Mouse (Mus musculus): Measurements from ENCODE around the gene Cd8b1.

Gene Cd8b1

DNA sequence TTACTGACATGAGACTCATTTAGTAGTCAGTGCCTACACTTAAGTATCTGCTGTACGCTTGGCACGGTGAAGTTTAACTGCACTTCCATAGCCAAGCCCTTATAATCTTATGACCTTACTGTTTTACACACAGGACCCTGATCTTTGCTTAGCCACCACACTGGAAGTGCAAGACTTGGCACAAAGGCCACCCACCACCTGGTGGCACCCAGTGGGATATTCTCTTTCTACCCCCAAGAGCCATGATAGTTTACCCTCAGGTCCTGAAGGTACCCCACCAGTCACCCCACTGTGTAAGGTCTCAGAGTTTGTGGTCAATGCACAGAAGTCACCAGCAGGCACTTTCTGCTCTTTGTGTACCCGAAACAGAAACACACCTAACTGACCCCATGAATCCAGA, 28.6 kb downstream of the Cd8b1 start:
- DNase-seq: peak; percentile 80

DNA sequence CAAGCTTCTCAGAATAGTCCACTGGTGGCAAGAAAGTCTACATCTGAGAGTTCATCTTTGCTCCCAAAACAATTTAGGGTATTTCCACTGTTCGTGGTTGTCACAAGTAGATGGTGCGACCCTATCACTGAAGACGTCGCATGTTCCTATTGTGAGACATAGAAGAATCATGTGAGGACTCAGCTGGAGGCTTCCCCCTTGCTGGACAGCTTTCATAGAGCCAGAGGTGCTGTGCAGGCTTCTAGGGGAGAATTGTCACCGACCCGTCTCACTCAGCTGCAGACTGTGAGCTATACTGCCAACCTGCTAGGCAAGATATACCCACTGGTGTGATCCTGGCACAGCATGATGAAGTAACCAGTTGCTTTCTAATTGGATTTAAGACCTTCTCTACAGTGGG, 29.6 kb downstream of the Cd8b1 start:
- DNase-seq: peak; percentile 64

GRCm38 (mm10) chr6:71352866-71353427, 30.4 kb downstream of the Cd8b1 start:
- DNase-seq: peak; percentile 61

DNA sequence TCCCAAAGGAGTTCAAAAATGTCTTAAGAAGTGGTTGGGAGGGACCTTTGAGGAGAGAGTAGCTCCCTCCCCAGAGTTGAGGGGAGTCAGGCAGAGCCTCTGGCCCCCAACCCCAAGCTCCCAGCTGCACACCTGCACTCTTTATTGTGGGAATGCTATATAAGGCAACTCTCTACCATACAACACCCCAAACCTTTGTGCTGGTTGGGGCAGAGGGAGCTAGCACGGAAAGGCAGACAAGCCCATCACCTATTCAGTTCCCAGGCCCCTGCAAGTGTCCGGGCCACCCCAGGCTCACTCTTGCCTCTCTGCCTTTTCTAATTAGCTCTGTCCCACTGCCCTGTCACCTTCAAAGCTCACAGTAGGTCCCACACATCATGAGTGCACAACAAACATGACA, 31.1 kb downstream of the Cd8b1 start:
- peak; percentile 88 for DNase-seq

GRCm38 (mm10) chr6:71357493-71357892, 34.9 kb downstream of the Cd8b1 start:
- peak; percentile 76 for DNase-seq

DNA sequence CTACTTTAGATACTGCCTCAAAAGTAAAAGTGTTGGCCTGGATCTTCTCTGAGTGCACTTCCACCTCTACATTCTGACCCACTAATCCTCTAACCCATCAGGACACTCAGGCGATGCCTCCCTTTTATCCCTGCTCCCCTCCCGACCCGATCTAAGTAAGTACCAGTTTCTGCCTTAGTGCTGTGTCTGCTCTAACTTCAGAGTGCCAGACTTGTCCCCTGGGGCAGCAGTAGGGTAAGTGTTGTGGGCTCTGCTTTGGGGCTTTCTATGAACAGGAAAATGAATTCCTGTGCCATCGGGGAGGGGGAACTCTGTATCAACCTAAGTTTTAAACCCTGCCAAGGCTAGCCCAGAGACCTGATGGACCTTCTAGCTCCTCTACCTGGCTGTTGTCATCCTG, 37.6 kb downstream of the Cd8b1 start:
- DNase-seq: peak; percentile 63

- peak; percentile 77 for DNase-seq
Observed at GRCm38 (mm10) chr6:71360751-71361150, 38.2 kb downstream of the Cd8b1 start.

DNA sequence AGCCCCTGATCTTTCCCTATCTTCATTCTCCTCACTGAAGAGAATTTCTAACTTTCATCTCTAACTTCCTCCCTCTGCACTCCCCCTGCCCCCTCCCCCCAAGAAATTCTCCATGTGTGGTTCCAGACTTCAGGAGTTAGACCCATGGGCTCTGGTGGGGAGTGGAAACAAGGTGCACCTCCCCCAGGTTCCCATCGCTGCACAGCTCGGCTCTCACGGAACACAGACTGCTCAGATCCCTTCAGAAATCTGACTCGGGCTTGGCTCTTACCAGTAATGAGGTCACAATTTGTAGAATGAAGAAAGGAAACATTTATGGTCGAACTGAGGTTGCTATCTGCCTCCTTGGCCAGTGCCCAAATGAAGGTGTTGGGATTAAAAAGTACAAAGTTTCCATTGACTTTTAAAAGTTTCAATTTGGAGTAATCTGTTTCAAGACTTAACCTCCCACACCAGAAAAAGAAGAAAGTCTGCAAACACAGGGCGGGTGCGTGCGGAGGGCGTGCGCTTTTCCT, 38.6 kb downstream of the Cd8b1 start:
- peak; percentile 52 for DNase-seq

GRCm38 (mm10) chr6:71363995-71364394, 41.4 kb downstream of the Cd8b1 start:
- no peak for DNase-seq

- DNase-seq: peak; percentile 87
Observed at GRCm38 (mm10) chr6:71369416-71369815, 46.8 kb downstream of the Cd8b1 start.

DNA sequence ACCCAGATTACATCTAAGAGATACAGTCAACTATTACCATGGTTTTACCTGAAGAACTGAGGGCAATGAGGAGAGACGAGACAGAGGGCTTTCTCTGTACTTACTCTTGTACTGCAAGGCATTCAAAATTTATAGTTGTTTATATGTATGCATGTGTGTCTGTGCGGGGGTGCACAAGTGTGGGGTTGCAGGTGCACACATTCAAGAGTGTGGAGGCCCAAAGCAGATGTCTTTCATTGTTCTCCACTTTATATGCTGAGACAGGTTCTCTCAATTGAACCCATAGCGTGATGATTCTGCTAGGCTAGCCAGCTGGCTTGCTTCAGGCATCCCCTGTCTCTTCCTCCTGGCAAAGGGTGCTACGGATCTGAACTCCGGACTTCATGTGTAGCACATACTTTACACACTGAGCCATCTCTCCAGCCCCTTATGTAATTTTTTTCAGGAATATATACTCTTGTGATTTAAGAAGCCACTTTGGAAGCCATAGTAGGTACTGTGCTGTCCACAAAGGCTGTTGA, 48.6 kb downstream of the Cd8b1 start:
- DNase-seq: peak; percentile 75

- DNase-seq: peak; percentile 65
Observed at GRCm38 (mm10) chr6:71372041-71372720, 49.6 kb downstream of the Cd8b1 start.

DNA sequence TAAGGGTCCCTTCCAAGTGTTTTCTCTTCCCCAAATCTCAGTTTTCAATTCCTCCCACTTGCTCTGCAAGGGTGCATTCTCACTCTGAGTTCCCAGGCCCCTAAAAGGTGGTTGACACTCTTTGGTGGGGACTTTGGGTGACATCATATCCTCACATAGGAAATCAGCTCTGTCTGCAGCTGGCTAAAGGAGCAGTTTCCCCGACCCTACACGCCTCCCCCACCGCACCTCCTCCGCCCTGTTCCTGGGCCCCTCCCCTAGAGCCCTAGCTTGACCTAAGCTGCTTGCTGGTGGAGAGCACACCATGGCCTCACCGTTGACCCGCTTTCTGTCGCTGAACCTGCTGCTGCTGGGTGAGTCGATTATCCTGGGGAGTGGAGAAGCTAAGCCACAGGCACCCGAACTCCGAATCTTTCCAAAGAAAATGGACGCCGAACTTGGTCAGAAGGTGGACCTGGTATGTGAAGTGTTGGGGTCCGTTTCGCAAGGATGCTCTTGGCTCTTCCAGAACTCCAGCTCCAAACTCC, 50.7 kb downstream of the Cd8b1 start, which contains the start of gene Cd8a:
TSS of gene Cd8a (plus strand) at position 179 of the 527 bp plus-strand sequence.
- peak; percentile 92 for DNase-seq

DNA sequence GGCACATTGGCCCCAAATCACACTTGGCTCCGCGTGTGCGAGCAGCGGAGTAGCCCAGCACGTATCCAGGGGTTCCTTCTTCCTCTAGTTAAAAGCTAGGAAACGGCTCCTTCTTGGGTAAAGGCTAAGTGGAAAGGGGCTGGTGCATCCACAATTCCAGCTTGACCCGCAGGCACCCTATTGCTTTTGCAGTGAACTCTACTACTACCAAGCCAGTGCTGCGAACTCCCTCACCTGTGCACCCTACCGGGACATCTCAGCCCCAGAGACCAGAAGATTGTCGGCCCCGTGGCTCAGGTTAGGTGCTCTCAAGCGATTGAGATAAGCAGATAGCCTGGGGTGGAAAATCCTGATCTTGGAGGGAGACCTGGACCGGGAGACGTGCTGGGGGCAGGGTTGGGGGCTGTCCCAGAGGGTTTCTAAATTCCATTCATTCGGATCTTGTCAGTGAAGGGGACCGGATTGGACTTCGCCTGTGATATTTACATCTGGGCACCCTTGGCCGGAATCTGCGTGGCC, 51.8 kb downstream of the Cd8b1 start:
- peak; percentile 68 for DNase-seq

- DNase-seq: peak; percentile 61
Observed at GRCm38 (mm10) chr6:71374921-71375320, 52.3 kb downstream of the Cd8b1 start.

- DNase-seq: no peak
Observed at GRCm38 (mm10) chr6:71376711-71377110, 54.1 kb downstream of the Cd8b1 start.

GRCm38 (mm10) chr6:71381654-71382053, 59.1 kb downstream of the Cd8b1 start:
- DNase-seq: no peak
